In the genomic region with DNA sequence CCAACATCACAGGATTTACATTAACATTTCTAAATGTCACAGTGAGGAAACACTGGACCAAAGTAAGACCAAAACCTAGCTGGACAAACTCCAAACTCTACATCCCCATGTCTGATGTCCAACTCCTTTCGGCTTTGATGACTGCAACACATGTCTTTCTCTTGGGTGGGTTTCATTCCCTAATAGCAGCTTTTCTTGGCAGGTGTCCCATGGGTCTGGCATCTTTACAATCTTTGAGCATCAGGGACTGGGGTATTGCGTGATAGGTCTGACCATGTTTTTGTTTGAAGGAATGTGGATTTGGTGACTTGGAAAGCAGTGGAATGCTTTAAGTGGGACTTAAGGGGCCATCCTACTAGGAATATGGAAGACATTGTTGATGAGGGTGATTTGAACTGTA, we compare ENCODE assay signal across 15 mouse cellular contexts. TPM values are rescaled to one million over a fixed set of nuclear protein-coding genes. Genes with fewer than 3 reads are reported as not detected.
"Had no signal": no experiment of that assay in that cellular context is flagged by ENCODE, and none has a peak within 500 bp of the region (broad histone marks: within the 10 kb centered on the region; RNA-seq: fewer than 3 reads in every experiment).

No protein-coding gene starts in this region.

- DNase-seq: cerebellum, adult 8-10 months; cerebellum, adult 9-10 months; cerebellum, adult 9-11 months; cerebellum, postnatal 25 days; cerebellum, postnatal 36 days; embryo, embryonic 11 days; forebrain, postnatal 0 days; gastrocnemius, adult 2 months; gastrocnemius, postnatal 10 days; gastrocnemius, postnatal 14 days; gastrocnemius, postnatal 25 days; gastrocnemius, postnatal 36 days; heart, adult 2 months had no signal

RNA-seq across cellular contexts. Expression of a gene that starts 52.0 kb away (rescaled TPM):
- total RNA-seq: common myeloid progenitor, adult 5-6 weeks; granulocyte monocyte progenitor cell, adult 5-6 weeks had no signal
